Mouse (Mus musculus) G1E-ER4 (cell line): ENCODE data around the gene Gm960. TPM values are rescaled to one million over a fixed set of nuclear protein-coding genes. Genes with fewer than 3 reads are reported as not detected.

ENCODE experiments used
- GATA1 ChIP-seq: IDR thresholded peaks from one replicate; pipeline ENCODE4 v1.8.0; 2012; ENCODE audit warnings: low read length, inconsistent platforms
- polyA plus RNA-seq: library from polyadenylated mRNA; stranded (reverse); fragments of >175 nt; gene quantifications from 2 replicates; pipeline ENCODE4 v1.2.3, GENCODE M21; 2012

Gm960 gene
- polyA plus RNA-seq = 0.24 TPM in 1 of 2 replicates, not detected in the other

DNA sequence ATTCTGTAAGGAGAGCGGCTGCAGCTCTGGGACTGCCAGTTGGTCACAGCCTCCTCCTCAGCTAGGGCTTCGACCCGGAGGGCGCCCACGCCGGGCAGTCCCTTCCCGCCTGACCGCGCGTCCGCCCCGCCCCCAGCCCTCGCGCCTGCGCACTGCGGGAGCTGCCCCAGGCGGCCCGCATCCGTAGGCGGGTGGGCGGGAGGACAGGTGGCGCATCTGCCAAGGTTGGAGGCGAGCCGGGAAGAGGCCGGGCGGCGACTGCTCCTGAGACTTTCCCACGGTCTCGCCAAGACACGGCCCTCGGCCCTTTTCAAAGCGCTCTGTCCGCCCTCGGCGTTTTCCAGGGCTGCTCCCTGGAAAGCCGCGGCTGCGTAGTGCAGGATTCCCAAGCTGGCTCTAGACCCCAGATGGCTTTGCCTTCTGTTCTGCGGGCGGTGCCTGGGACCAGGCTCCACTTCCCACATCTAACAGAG lies at the start of gene Gm960:
Gene Gm960, minus strand, starts transcription at position 464 of the 473 bp plus-strand sequence.
- TF ChIP-seq GATA1 = no peak

GRCm38 (mm10) chr19:4747631-4748312 lies 49.3 kb upstream of the Gm960 start:
- no peak for TF ChIP-seq GATA1

DNA sequence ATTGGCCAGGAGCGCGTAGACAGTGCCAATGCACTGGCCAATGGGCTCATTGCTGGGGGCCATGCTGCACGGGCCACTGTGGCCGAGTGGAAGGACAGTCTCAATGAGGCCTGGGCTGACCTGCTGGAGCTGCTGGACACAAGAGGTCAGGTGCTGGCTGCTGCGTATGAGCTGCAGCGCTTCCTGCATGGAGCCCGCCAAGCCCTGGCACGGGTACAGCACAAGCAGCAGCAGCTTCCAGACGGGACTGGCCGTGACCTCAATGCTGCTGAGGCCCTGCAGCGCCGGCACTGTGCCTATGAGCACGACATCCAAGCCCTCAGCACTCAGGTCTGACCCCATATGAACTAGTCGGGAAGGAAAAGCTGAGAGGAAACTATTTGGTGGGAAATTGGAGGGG lies 48.1 kb upstream of the Gm960 start:
- TF ChIP-seq GATA1 = no peak

- no peak for TF ChIP-seq GATA1
These were observed 47.2 kb upstream of the Gm960 start for GRCm38 (mm10) chr19:4745681-4746080.

DNA sequence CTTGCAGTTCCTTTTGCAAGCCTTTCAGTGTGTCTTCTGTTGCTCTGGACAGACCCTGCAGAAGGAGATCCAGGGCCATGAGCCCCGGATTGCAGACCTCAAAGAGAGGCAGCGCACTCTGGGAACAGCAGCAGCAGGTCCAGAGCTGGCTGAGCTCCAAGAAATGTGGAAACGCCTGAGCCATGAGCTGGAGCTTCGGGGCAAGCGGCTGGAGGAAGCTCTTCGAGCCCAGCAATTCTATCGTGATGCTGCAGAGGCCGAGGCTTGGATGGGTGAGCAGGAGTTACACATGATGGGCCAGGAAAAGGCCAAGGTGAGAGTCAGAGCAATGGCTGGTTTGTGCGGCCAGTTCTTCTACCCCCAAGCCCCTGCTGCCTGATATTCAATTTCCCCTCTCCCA lies 46.6 kb upstream of the Gm960 start:
- TF ChIP-seq GATA1 = no peak

GRCm38 (mm10) chr19:4744026-4744425 lies 45.6 kb upstream of the Gm960 start:
- no peak for TF ChIP-seq GATA1

DNA sequence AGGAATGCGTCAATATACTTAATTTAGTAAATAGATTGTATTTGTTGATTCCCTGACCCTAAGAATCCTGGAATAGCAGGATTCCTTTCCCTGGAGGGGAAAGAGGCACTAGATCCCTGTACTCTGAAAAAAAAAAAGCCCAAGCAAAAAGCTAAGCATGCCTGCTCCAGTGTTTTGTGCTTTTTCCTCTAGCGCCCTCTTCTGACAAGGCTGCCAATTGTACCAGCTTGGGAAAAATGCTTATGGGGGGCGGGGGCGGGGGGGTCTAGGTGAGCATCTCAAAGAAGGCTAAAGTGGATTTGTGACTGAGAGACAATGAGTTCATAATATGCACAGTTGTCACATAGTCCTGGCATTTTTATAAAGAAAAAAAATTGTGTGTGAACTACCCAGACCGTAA lies 45.1 kb upstream of the Gm960 start:
- no peak for TF ChIP-seq GATA1

DNA sequence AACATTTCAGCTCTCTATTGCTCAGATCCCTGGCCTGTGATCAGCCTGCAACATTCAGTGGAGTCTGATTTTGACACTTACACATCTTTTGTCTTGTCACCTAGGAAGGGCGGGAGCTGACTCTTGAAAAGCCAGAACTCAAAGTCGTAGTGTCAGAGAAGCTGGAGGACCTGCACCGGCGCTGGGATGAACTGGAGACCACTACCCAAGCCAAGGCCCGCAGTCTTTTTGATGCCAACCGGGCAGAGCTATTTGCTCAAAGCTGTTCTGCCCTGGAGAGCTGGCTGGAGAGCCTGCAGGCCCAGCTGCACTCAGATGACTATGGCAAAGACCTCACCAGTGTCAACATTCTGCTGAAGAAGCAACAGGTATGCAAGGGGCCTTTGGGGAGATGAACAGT lies 43.8 kb upstream of the Gm960 start:
- TF ChIP-seq GATA1 = no peak

GRCm38 (mm10) chr19:4741482-4741881 lies 43.0 kb upstream of the Gm960 start:
- TF ChIP-seq GATA1 = no peak

GRCm38 (mm10) chr19:4739762-4740161 lies 41.3 kb upstream of the Gm960 start:
- no peak for TF ChIP-seq GATA1

DNA sequence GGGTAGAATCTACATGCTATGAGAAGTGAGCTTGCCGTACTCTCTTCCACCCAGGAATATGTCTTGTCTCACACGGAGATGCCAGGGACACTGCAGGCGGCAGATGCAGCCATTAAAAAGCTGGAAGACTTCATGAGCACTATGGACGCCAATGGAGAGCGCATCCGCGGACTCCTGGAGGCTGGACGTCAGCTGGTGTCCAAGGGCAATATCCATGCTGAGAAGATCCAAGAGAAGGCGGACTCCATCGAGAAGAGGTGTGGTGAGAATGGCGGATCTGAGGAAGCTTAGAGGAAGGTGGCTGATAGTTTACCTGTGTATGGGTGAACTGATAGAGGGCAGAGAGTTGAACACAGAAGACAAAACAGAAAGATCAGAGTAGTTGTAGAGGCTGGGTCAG lies 40.6 kb upstream of the Gm960 start:
- TF ChIP-seq GATA1 = no peak

GRCm38 (mm10) chr19:4737866-4738265 lies 39.4 kb upstream of the Gm960 start:
- TF ChIP-seq GATA1 = no peak

- no peak for TF ChIP-seq GATA1
These were observed 34.6 kb upstream of the Gm960 start for GRCm38 (mm10) chr19:4733052-4733451.

GRCm38 (mm10) chr19:4729186-4729585 lies 30.7 kb upstream of the Gm960 start:
- TF ChIP-seq GATA1 = no peak

DNA sequence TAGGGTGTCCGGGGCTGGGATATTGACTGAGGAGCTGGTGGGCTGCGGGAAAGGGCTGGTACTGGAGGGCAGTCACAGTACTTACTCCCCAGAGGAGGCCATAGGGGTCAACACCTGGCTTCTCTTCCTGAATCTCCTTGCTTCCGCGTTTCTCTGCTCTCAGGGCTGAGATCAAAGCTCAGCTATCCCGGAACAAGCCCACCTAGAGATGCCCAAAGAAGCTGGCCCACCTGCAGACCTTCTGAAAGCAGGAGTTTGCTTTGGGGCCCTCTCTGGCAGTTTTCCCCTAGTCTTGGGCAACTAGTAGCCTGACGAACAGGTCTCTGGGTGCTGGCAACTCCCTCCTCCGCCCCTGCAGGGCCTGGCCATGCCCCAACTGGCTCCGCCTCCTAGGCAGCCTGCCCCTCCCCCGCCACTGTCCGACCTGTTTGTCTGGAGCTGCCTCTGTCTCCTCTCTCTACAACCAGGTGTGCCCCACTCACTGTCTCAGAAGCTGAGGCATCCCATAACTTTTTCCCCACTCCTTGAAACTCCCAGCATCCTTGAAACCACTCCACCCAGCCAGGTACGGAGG lies 22.3 kb upstream of the Gm960 start:
- TF ChIP-seq GATA1 = no peak

GRCm38 (mm10) chr19:4720112-4720511 lies 21.6 kb upstream of the Gm960 start:
- no peak for TF ChIP-seq GATA1

- TF ChIP-seq GATA1 = no peak
These were observed 20.9 kb upstream of the Gm960 start for GRCm38 (mm10) chr19:4719351-4719764.
